Comparison of ENCODE assay signal across 18 mouse cellular contexts in genomic region chr2:5380973-5381372, GRCm38 (mm10).
DNase-seq lines count a peak whose midpoint lies in the region; ATAC-seq lines count a peak whose summit lies in the region.
"Had no signal": no experiment of that assay in that cellular context is flagged by ENCODE, and none has a peak within 500 bp of the region (broad histone marks: within the 10 kb centered on the region; RNA-seq: fewer than 3 reads in every experiment).

No protein-coding gene starts in this region.

- ATAC-seq in frontal cortex, adult (ENCODE audit: low TSS enrichment) = peak; percentile 69
- ATAC-seq: inflammation-experienced regulatory T-cells, adult 6 months had no signal

- no peak for DNase-seq in frontal cortex, postnatal 14 days (ENCODE audit: low spot score in 2 of 2)
- DNase-seq in layer of hippocampus, adult 9-11 months = peak; percentile 24
- DNase-seq in layer of hippocampus, adult 8-10 months (ENCODE audit: low spot score in 2 of 2) = no peak
- DNase-seq in right cerebral cortex, postnatal 25 days = peak; percentile 34
- DNase-seq in right cerebral cortex, postnatal 14 days = no peak
- DNase-seq in urinary bladder, adult 2 months (ENCODE audit: low spot score) = no peak
- DNase-seq: adrenal gland, postnatal 25 days; cerebellum, adult 9-10 months; gastrocnemius, postnatal 10 days; heart, adult 11 months; heart, postnatal 36 days; kidney, adult 2 months; kidney, postnatal 10 days; lung, adult 18-20 months; lung, postnatal 14 days; thymus, postnatal 25 days had no signal

Comparison
In these comparisons a context has a peak if more than half of its experiments do, and no peak if none do; other contexts are left out.
1. DNase-seq: peak in layer of hippocampus, adult 9-11 months (single experiment) and right cerebral cortex, postnatal 25 days (single experiment); none in frontal cortex, postnatal 14 days (0 of 2), layer of hippocampus, adult 8-10 months (0 of 2), right cerebral cortex, postnatal 14 days (single experiment) and urinary bladder, adult 2 months (single experiment).